Mouse (Mus musculus) MEL (cell line): ENCODE measurements at regions not wholly inside any gene's neighbourhood (a gene's known extent, or its start where the extent isn't known, plus 50 kb on each side); places are given as distances from the start of the nearest gene placed in this dataset.

ENCODE experiments used
- DNase-seq: peaks from one replicate; pipeline ENCODE4 v3.0.0; 2011; ENCODE audit warnings: low read depth, low spot score
- H3K27ac ChIP-seq: 2 replicates; pipeline ENCODE4 v1.5.1; 2012; ENCODE audit warnings: low read depth, mild to moderate bottlenecking, control low read depth, low read length, moderate library complexity; ENCODE audit not compliant: control insufficient read depth
- H3K27me3 ChIP-seq, 2 experiments: fragments of 150-350 bp in 1 of 2; sonication (generic) in 1 of 2; 2 replicates each; pipeline ENCODE4 v1.6.1; 2012; ENCODE audit warnings: low read length in 2 of 2, mild to moderate bottlenecking in 2 of 2, improper control_type of control experiment in 1 of 2, moderate library complexity in 1 of 2; ENCODE audit not compliant: insufficient read depth in 2 of 2, control insufficient read depth in 1 of 2
- H3K36me3 ChIP-seq, 2 experiments: 2 replicates each; pipeline ENCODE4 v1.6.1; 2012 to 2014; ENCODE audit warnings: low read length in 2 of 2, improper control_type of control experiment in 1 of 2, inconsistent platforms in 1 of 2, mild to moderate bottlenecking in 1 of 2; ENCODE audit not compliant: insufficient read depth in 2 of 2, control insufficient read depth in 1 of 2
- H3K4me1 ChIP-seq, 2 experiments: fragments of 150-350 bp in 1 of 2; sonication (generic) in 1 of 2; 2 replicates each; pipeline ENCODE4 v1.6.1; 2012; ENCODE audit warnings: low read length in 2 of 2, improper control_type of control experiment in 1 of 2, mild to moderate bottlenecking in 1 of 2; ENCODE audit not compliant: insufficient read depth in 2 of 2, control insufficient read depth in 1 of 2
- H3K4me3 ChIP-seq, 2 experiments: fragments of 150-350 bp in 1 of 2; sonication (generic) in 1 of 2; 2 replicates each; pipeline ENCODE4 v1.5.1; 2012; ENCODE audit warnings: low read depth in 2 of 2, low read length in 2 of 2, mild to moderate bottlenecking in 2 of 2, moderate library complexity in 2 of 2, control low read depth in 1 of 2, improper control_type of control experiment in 1 of 2; ENCODE audit not compliant: control insufficient read depth in 1 of 2, insufficient read depth in 1 of 2
- H3K79me2 ChIP-seq: 2 replicates; pipeline ENCODE4 v1.6.1; 2012; ENCODE audit warnings: mild to moderate bottlenecking, low read length, moderate library complexity; ENCODE audit not compliant: control insufficient read depth, poor library complexity, insufficient read depth
- H3K9ac ChIP-seq: 2 replicates; pipeline ENCODE4 v1.6.1; 2012; ENCODE audit warnings: low read depth, mild to moderate bottlenecking, control low read depth, low read length, moderate library complexity; ENCODE audit not compliant: control insufficient read depth, poor library complexity, severe bottlenecking
- H3K9me3 ChIP-seq: fragments of 150-350 bp; sonication (generic); replicated peaks from 2 replicates; pipeline ENCODE4 v1.6.1; 2012; ENCODE audit warnings: mild to moderate bottlenecking, low read length, improper control_type of control experiment, moderate library complexity; ENCODE audit not compliant: insufficient read depth
- BHLHE40 ChIP-seq: IDR thresholded peaks from 2 replicates; pipeline ENCODE4 v1.6.1; 2012; ENCODE audit warnings: low read depth, mild to moderate bottlenecking, inconsistent platforms, low read length, improper control_type of control experiment, borderline replicate concordance
- CHD1 ChIP-seq: IDR thresholded peaks from 2 replicates; pipeline ENCODE4 v1.6.1; 2012; ENCODE audit warnings: low read depth, mild to moderate bottlenecking, inconsistent platforms, low read length, improper control_type of control experiment
- CHD2 ChIP-seq: IDR thresholded peaks from 2 replicates; pipeline ENCODE4 v1.6.1; 2011; ENCODE audit warnings: low read length, improper control_type of control experiment
- ELF1 ChIP-seq: IDR thresholded peaks from 2 replicates; pipeline ENCODE4 v1.6.1; 2014; ENCODE audit warnings: low read depth, mild to moderate bottlenecking, inconsistent platforms, low read length, improper control_type of control experiment, moderate library complexity
- ETS1 ChIP-seq: IDR thresholded peaks from 2 replicates; pipeline ENCODE4 v1.6.1; 2012; ENCODE audit warnings: low read depth, mild to moderate bottlenecking, inconsistent platforms, low read length, improper control_type of control experiment, moderate library complexity
- GATA1 ChIP-seq: IDR thresholded peaks from 2 replicates; pipeline ENCODE4 v1.6.1; 2011; ENCODE audit warnings: low read depth, low read length, improper control_type of control experiment
- HCFC1 ChIP-seq: IDR thresholded peaks from 2 replicates; pipeline ENCODE4 v1.6.1; 2012; ENCODE audit warnings: low read depth, mild to moderate bottlenecking, inconsistent platforms, low read length, improper control_type of control experiment, moderate library complexity
- MAFK ChIP-seq: IDR thresholded peaks from 2 replicates; pipeline ENCODE4 v1.6.1; 2011; ENCODE audit warnings: low read depth, mild to moderate bottlenecking, low read length, improper control_type of control experiment, borderline replicate concordance
- MEF2A ChIP-seq: IDR thresholded peaks from 2 replicates; pipeline ENCODE4 v1.6.1; 2014; ENCODE audit warnings: low read depth, mild to moderate bottlenecking, inconsistent platforms, low read length, improper control_type of control experiment; ENCODE audit not compliant: poor library complexity, insufficient replicate concordance, severe bottlenecking; ENCODE audit errors: extremely low read depth
- MXI1 ChIP-seq: IDR thresholded peaks from 2 replicates; pipeline ENCODE4 v1.6.1; 2011; ENCODE audit warnings: mild to moderate bottlenecking, low read depth, low read length, improper control_type of control experiment
- NRF1 ChIP-seq: IDR thresholded peaks from 2 replicates; pipeline ENCODE4 v1.6.1; 2014; ENCODE audit warnings: low read depth, mild to moderate bottlenecking, inconsistent platforms, low read length, improper control_type of control experiment, moderate library complexity; ENCODE audit not compliant: poor library complexity, insufficient read depth, severe bottlenecking
- RAD21 ChIP-seq: IDR thresholded peaks from 2 replicates; pipeline ENCODE4 v1.6.1; 2011; ENCODE audit warnings: mild to moderate bottlenecking, low read depth, low read length, improper control_type of control experiment
- SIN3A ChIP-seq: IDR thresholded peaks from 2 replicates; pipeline ENCODE4 v1.6.1; 2012; ENCODE audit warnings: low read length, improper control_type of control experiment, inconsistent platforms
- SMC3 ChIP-seq: IDR thresholded peaks from 2 replicates; pipeline ENCODE4 v1.6.1; 2011; ENCODE audit warnings: low read depth, low read length, improper control_type of control experiment
- TAL1 ChIP-seq: IDR thresholded peaks from 2 replicates; pipeline ENCODE4 v1.6.1; 2012; ENCODE audit warnings: mild to moderate bottlenecking, inconsistent platforms, low read length, moderate library complexity, mixed read lengths
- ZC3H11A ChIP-seq: IDR thresholded peaks from 2 replicates; pipeline ENCODE4 v1.6.1; 2012; ENCODE audit warnings: low read depth, mild to moderate bottlenecking, inconsistent platforms, low read length, improper control_type of control experiment
- ZNF384 ChIP-seq: IDR thresholded peaks from 2 replicates; pipeline ENCODE4 v1.6.1; 2012; ENCODE audit warnings: low read depth, mild to moderate bottlenecking, inconsistent platforms, low read length, improper control_type of control experiment

- Histone ChIP-seq H3K36me3 (no peaks in the 10 kb centered on the region), H3K4me3 (no peak overlapping the region), H3K9me3 (no peaks in the 10 kb centered on the region), H3K27me3 (no peaks in the 10 kb centered on the region), H3K27ac (no peak overlapping the region), H3K9ac (no peak overlapping the region)
- DNase-seq, result no peak
- TF ChIP-seq MAFK (no peak), ZC3H11A (no peak), NRF1 (no peak), BHLHE40 (no peak), ELF1 (no peak), CHD2 (no peak), RAD21 (no peak), SMC3 (no peak), ZNF384 (no peak), MEF2A (no peak), CHD1 (no peak), GATA1 (no peak), MXI1 (no peak), HCFC1 (no peak)
- TF ChIP-seq, all 39 proteins: peak for 0
- H3K4me1 ChIP-seq, result no peaks in the 10 kb centered on the region
- no peaks in the 10 kb centered on the region for H3K79me2 ChIP-seq
Measured at GRCm38 (mm10) chr2:50573455-50573854, 276.9 kb upstream of the Mmadhc start.

- no peak overlapping the region for H3K9ac ChIP-seq
- H3K27ac ChIP-seq, result no peak overlapping the region
- H3K4me3 ChIP-seq, result no peak overlapping the region
- TF ChIP-seq MEF2A (no peak), NRF1 (no peak), HCFC1 (no peak), ETS1 (no peak), TAL1 (no peak), SIN3A (no peak), SMC3 (no peak)
- no peaks in the 10 kb centered on the region for H3K79me2 ChIP-seq
- H3K27me3 ChIP-seq, result no peaks in the 10 kb centered on the region
- no peaks in the 10 kb centered on the region for H3K9me3 ChIP-seq
- no peak for DNase-seq
- H3K36me3 ChIP-seq, result no peaks in the 10 kb centered on the region
- no peaks in the 10 kb centered on the region for H3K4me1 ChIP-seq
Measured at GRCm38 (mm10) chr2:50571021-50571420, 274.4 kb upstream of the Mmadhc start.
